Mouse (Mus musculus) G1E (cell line): ENCODE data around the gene Fermt3.

Experiments
- CTCF ChIP-seq: IDR thresholded peaks from 2 replicates; pipeline ENCODE4 v1.5.1; 2012; ENCODE audit warnings: low read depth, low read length, inconsistent platforms, mixed read lengths
- GATA1 ChIP-seq: IDR thresholded peaks from 2 replicates; pipeline ENCODE4 v1.6.1; 2012; ENCODE audit warnings: borderline replicate concordance, low read length, inconsistent platforms, mixed read lengths
- GATA2 ChIP-seq: IDR thresholded peaks from 2 replicates; pipeline ENCODE4 v1.6.1; 2012; ENCODE audit warnings: low read depth, low read length, inconsistent platforms, borderline replicate concordance
- POLR2AphosphoS5 ChIP-seq: IDR thresholded peaks from 2 replicates; pipeline ENCODE4 v1.6.1; 2012; ENCODE audit warnings: low read depth, low read length, inconsistent platforms; ENCODE audit not compliant: insufficient replicate concordance

GRCm38 (mm10) chr19:6975537-6976521, 43.4 kb downstream of the Fermt3 start, which contains the start of gene Plcb3:
- no peak for TF ChIP-seq CTCF
- TF ChIP-seq POLR2AphosphoS5: no peak
- TF ChIP-seq GATA1: no peak
- no peak for TF ChIP-seq GATA2
